Mouse (Mus musculus): ENCODE results near the gene Vmn1r42. TPM values are rescaled to one million over a fixed set of nuclear protein-coding genes. Genes with fewer than 3 reads are reported as not detected.
"Not testable (repeated sequence)": the region's sequence is repeated elsewhere in the genome, so short reads cannot be mapped to it uniquely, and the experiment has no call there.

The Vmn1r42 gene
- not detected in 2 replicates for polyA plus RNA-seq (2014; fragmentation: Nextera tagmentation; extraction: Ambion mirVana)

DNA sequence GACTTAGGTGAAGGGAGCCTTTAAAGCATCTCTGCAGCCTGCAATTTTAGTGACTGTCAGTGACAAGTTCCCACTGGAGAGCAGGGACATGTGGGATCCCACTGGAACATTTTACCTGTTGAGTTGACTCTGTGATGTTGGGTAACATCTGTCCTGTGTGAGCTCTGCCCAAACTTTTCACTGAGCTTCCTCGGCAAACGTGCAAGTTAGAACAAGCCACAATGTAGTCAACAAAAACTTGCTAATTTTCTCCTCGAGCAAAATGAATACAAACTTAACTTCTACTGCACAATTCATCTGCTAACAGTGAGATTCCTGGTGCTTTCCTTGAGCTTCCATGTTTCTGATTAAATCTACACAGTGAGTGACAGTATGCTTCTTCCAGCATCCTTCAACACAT is at the start of gene Vmn1r42, which contains the start of gene Vmn1r43:
Gene Vmn1r42 (minus strand): TSS at position 101 of the 400 bp plus-strand sequence.
Gene Vmn1r43 (minus strand): TSS at position 101 of the 400 bp plus-strand sequence.
- not testable (repeated sequence) for ATAC-seq (replicated peaks; ENCODE audit: low FRiP score); H3K9ac ChIP-seq (ENCODE audit: low read length)
- 83% methylated on average over 3 of the region's 3 CpGs for WGBS

DNA sequence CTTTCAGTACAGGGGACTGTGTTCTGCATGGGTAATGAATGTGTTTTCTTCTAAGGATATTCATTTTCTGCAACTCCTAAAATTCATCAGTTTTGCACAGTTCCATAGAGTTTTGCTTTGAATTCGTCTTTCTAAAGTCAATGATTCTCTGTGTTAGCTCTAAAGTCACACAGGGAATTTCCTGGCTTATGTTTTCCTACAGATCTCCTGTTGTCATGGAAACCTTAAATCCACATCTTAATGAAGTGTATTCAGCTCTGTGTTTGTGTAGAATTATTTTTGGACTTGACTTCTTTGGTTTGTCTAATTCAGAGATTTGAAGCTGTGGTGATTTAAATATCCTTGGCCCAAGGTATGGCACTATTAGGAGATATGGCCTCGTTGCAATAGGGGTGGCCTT is 7.6 kb upstream of the Vmn1r42 start:
- Histone ChIP-seq H3K9me3 (ENCODE audit: control insufficient read depth, low read length) (no peaks in the 10 kb centered on the region), H3K27ac (ENCODE audit: low read depth, low read length) (no peak overlapping the region), H3K4me2 (ENCODE audit: low read depth, low read length, severe bottlenecking) (no peak overlapping the region), H3K4me1 (replicated peaks; ENCODE audit: control insufficient read depth, insufficient read depth, low read length) (no peaks in the 10 kb centered on the region), H3K9ac (ENCODE audit: low read length) (no peak overlapping the region), H3K4me3 (ENCODE audit: low read depth, low read length) (no peak overlapping the region), H3K27me3 (ENCODE audit: control insufficient read depth, insufficient read depth, low read length) (no peaks in the 10 kb centered on the region), H3K36me3 (ENCODE audit: control insufficient read depth, insufficient read depth, low read length) (no peaks in the 10 kb centered on the region)
- DNase-seq (ENCODE audit: low spot score): no peak
- no peak for ATAC-seq (replicated peaks; ENCODE audit: low FRiP score)
- 63% methylated on average over 2 of the region's 2 CpGs for WGBS

More for the DNA sequence above, at the start of gene Vmn1r42, which contains the start of gene Vmn1r43:
- DNase-seq (ENCODE audit: low spot score); H3K4me1 ChIP-seq (replicated peaks; ENCODE audit: control insufficient read depth, insufficient read depth, low read length); H3K27ac ChIP-seq (ENCODE audit: low read depth, low read length); H3K36me3 ChIP-seq (ENCODE audit: control insufficient read depth, insufficient read depth, low read length); H3K9me3 ChIP-seq (ENCODE audit: control insufficient read depth, low read length); H3K4me3 ChIP-seq (ENCODE audit: low read depth, low read length); H3K4me2 ChIP-seq (ENCODE audit: low read depth, low read length, severe bottlenecking); H3K27me3 ChIP-seq (ENCODE audit: control insufficient read depth, insufficient read depth, low read length): not testable (repeated sequence)

DNA sequence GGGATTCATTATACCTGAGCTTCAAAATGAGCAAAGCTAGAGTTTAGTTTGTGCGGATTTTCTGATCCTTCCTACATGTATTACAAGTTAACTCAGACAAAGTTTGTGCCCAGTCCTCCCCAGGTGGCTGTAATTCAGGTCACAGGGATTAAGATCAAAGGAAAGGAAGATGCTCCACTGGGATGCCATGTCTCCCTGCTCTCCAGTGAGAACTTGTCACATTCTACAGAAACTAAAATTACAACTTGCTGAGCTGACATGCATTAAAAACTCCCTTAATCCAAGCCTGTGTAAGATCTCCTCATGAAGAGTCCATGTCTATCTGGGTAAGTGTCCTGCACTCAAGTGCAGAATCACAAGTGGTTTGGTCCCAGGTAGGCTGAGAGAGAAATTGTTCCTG is 7.1 kb upstream of the Vmn1r42 start, which contains the start of gene Vmn1r44:
Gene Vmn1r44 (plus strand): TSS at position 301 of the 400 bp plus-strand sequence.
- Histone ChIP-seq H3K4me3 (ENCODE audit: low read depth, low read length) (no peak within 1 kb of the TSS), H3K9me3 (ENCODE audit: control insufficient read depth, low read length) (no peaks in the 10 kb centered on the region), H3K4me1 (replicated peaks; ENCODE audit: control insufficient read depth, insufficient read depth, low read length) (no peaks in the 10 kb centered on the region), H3K27me3 (ENCODE audit: control insufficient read depth, insufficient read depth, low read length) (no peaks in the 10 kb centered on the region), H3K36me3 (ENCODE audit: control insufficient read depth, insufficient read depth, low read length) (no peaks in the 10 kb centered on the region), H3K27ac (ENCODE audit: low read depth, low read length) (no peak within 1 kb of the TSS), H3K4me2 (ENCODE audit: low read depth, low read length, severe bottlenecking) (no peak within 1 kb of the TSS), H3K9ac (ENCODE audit: low read length) (no peak within 1 kb of the TSS)
- DNase-seq (ENCODE audit: low spot score) (no peak), ATAC-seq (replicated peaks; ENCODE audit: low FRiP score) (no peak)
- 83% methylated on average over 1 of the region's 1 CpGs for WGBS

DNA sequence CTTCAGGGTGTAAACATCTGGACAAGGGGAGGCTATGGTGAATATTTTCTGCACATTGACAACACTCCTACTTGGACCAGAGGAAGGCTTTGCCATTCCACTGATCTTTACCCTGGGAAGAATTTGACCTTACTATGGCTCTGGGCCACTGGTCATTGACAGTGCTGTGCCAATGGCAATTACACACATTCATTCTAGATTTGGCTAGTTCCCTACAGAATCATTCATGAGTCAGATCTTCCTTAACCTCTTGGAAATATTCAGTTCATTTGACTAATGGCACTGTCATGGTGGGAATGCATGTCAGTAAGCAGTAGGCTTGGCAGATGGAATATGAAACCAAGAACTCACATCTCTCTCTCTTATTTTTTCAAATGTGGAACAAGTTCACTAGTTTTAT is 4.7 kb upstream of the Vmn1r42 start:
- Histone ChIP-seq H3K36me3 (ENCODE audit: control insufficient read depth, insufficient read depth, low read length) (no peaks in the 10 kb centered on the region), H3K9ac (ENCODE audit: low read length) (no peak overlapping the region), H3K4me2 (ENCODE audit: low read depth, low read length, severe bottlenecking) (no peak overlapping the region), H3K4me1 (replicated peaks; ENCODE audit: control insufficient read depth, insufficient read depth, low read length) (no peaks in the 10 kb centered on the region), H3K9me3 (ENCODE audit: control insufficient read depth, low read length) (no peaks in the 10 kb centered on the region), H3K27ac (ENCODE audit: low read depth, low read length) (no peak overlapping the region), H3K4me3 (ENCODE audit: low read depth, low read length) (no peak overlapping the region), H3K27me3 (ENCODE audit: control insufficient read depth, insufficient read depth, low read length) (no peaks in the 10 kb centered on the region)
- no peak for DNase-seq (ENCODE audit: low spot score)
- no peak for ATAC-seq (replicated peaks; ENCODE audit: low FRiP score)

DNA sequence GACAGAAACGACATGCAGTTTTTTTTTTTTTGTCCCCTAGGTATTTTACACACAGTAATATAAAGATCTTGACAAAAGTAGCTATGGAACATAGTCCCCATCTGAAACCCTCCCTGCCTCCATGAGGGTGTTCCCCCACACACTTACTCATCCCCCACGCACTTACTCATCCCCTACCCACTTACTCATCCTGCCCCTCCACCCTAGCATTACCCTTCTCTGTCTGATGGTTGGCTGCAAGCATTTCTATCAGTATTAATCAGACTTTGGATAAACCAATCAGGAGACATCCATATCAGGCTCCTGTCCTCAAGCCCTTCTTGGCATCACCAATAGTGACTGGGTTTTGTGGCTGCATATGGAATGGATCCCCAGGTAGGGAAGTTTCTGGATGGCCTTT is 750 bp upstream of the Vmn1r42 start:
- WGBS: 75% methylated on average over 2 of the region's 2 CpGs
- Histone ChIP-seq H3K27me3 (ENCODE audit: control insufficient read depth, insufficient read depth, low read length) (no peaks in the 10 kb centered on the region), H3K27ac (ENCODE audit: low read depth, low read length) (no peak overlapping the region), H3K9ac (ENCODE audit: low read length) (no peak overlapping the region), H3K4me1 (replicated peaks; ENCODE audit: control insufficient read depth, insufficient read depth, low read length) (no peaks in the 10 kb centered on the region), H3K4me2 (ENCODE audit: low read depth, low read length, severe bottlenecking) (no peak overlapping the region), H3K4me3 (ENCODE audit: low read depth, low read length) (no peak overlapping the region), H3K36me3 (ENCODE audit: control insufficient read depth, insufficient read depth, low read length) (no peaks in the 10 kb centered on the region), H3K9me3 (ENCODE audit: control insufficient read depth, low read length) (no peaks in the 10 kb centered on the region)
- DNase-seq (ENCODE audit: low spot score): no peak
- ATAC-seq (replicated peaks; ENCODE audit: low FRiP score): no peak

DNA sequence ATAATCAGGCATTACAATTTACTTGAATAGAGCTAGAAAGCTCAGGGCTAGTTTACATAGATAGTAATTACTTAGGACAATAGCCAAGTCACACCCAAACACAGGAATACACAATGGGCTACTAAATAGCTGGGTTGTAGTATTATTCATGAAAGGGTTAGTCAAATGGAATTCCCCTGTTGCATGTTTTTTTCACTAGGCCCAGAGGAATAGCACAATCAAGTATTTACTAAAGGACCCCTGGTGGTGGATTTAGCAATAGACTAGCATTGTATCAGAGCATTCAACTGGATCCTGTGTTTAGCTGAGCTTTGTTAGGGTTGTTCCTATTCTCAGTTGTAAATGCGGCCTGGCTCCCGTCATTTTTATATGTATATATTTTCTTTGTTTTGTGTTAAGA is 8.2 kb downstream of the Vmn1r42 start:
- DNase-seq (ENCODE audit: low spot score) (no peak), ATAC-seq (replicated peaks; ENCODE audit: low FRiP score) (no peak)
- Histone ChIP-seq H3K9me3 (ENCODE audit: control insufficient read depth, low read length) (peaks cover 6% of the 10 kb centered on the region; the same call in 1 of the 2 replicates), H3K36me3 (ENCODE audit: control insufficient read depth, insufficient read depth, low read length) (no peaks in the 10 kb centered on the region), H3K4me2 (ENCODE audit: low read depth, low read length, severe bottlenecking) (no peak overlapping the region), H3K4me1 (replicated peaks; ENCODE audit: control insufficient read depth, insufficient read depth, low read length) (no peaks in the 10 kb centered on the region), H3K27me3 (ENCODE audit: control insufficient read depth, insufficient read depth, low read length) (no peaks in the 10 kb centered on the region), H3K27ac (ENCODE audit: low read depth, low read length) (no peak overlapping the region), H3K9ac (ENCODE audit: low read length) (no peak overlapping the region), H3K4me3 (ENCODE audit: low read depth, low read length) (no peak overlapping the region)
- 76% methylated on average over 2 of the region's 2 CpGs for whole genome bisulfite sequencing

DNA sequence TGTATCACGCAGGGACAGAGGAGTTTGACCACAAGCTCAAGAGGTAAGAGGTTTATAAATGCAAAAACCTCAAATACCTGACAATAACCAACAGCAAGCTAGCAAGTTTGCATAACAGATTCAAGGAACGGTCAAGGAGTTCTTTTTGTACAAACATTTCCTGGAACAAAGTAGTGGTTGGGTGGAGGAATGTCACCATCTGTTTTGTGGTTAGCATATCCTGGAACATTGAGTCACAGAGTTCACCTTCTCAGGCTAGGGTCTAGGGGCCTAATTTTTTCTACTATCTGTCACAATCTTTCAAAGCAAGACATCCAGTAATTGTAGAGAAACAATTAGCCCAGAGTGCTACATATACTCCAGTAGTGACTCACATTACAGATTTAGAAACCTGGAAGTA is 8.9 kb downstream of the Vmn1r42 start:
- Histone ChIP-seq H3K36me3 (ENCODE audit: control insufficient read depth, insufficient read depth, low read length) (no peaks in the 10 kb centered on the region), H3K9me3 (ENCODE audit: control insufficient read depth, low read length) (peaks cover 6% of the 10 kb centered on the region; the same call in 1 of the 2 replicates), H3K4me1 (replicated peaks; ENCODE audit: control insufficient read depth, insufficient read depth, low read length) (no peaks in the 10 kb centered on the region), H3K27me3 (ENCODE audit: control insufficient read depth, insufficient read depth, low read length) (no peaks in the 10 kb centered on the region), H3K27ac (ENCODE audit: low read depth, low read length) (no peak overlapping the region), H3K4me3 (ENCODE audit: low read depth, low read length) (no peak overlapping the region), H3K4me2 (ENCODE audit: low read depth, low read length, severe bottlenecking) (no peak overlapping the region), H3K9ac (ENCODE audit: low read length) (no peak overlapping the region)
- DNase-seq (ENCODE audit: low spot score): no peak
- WGBS: 92% methylated on average over 2 of the region's 2 CpGs
- ATAC-seq (replicated peaks; ENCODE audit: low FRiP score): no peak

DNA sequence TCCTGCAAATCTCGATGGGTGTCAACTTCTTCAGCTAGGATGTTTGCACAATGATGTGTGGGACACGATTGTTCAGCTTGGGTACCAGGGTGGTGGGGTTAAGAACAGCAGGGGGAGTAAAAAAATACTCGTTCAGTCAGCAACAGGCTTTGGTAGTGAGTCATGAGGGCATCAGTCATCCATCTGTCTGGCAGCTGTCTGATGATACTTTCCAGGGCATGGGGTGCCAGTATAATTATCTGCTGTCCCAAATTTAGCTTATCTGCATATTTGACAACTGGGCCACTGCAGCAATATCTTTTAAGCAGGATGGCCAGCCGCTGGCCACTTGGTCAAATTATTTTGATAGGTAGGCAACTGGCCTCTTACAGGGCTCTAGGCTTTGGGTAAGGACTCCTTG is 12.4 kb downstream of the Vmn1r42 start:
- no peak for DNase-seq (ENCODE audit: low spot score)
- Histone ChIP-seq H3K27me3 (ENCODE audit: control insufficient read depth, insufficient read depth, low read length) (no peaks in the 10 kb centered on the region), H3K9ac (ENCODE audit: low read length) (no peak overlapping the region), H3K36me3 (ENCODE audit: control insufficient read depth, insufficient read depth, low read length) (no peaks in the 10 kb centered on the region), H3K27ac (ENCODE audit: low read depth, low read length) (no peak overlapping the region), H3K4me1 (replicated peaks; ENCODE audit: control insufficient read depth, insufficient read depth, low read length) (no peaks in the 10 kb centered on the region), H3K4me3 (ENCODE audit: low read depth, low read length) (no peak overlapping the region), H3K9me3 (ENCODE audit: control insufficient read depth, low read length) (peaks cover 11% of the 10 kb centered on the region; the same call in 1 of the 2 replicates), H3K4me2 (ENCODE audit: low read depth, low read length, severe bottlenecking) (no peak overlapping the region)
- no peak for ATAC-seq (replicated peaks; ENCODE audit: low FRiP score)
- 78% methylated on average over 4 of the region's 4 CpGs for WGBS

DNA sequence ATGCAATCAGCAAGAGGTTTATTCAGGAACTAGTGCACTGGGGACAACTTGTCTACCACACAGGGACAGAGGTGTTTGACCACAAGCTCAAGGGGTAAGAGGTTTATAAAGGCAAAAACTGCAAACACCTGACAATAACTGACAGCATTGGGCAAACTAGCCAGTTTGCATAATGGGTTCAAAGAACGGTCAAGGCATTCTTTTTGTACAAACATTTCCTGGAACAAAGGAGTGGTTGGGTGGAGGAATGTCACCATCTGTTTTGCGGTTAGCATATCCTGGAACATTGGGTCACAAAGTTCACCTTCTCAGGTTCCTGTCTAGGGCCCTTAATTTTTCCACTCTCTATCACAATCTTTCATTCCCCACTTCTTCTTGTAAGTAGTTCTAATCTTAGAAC is 16.4 kb downstream of the Vmn1r42 start:
- ATAC-seq (replicated peaks; ENCODE audit: low FRiP score) (no peak), DNase-seq (ENCODE audit: low spot score) (no peak)
- Histone ChIP-seq H3K4me2 (ENCODE audit: low read depth, low read length, severe bottlenecking) (no peak overlapping the region), H3K4me1 (replicated peaks; ENCODE audit: control insufficient read depth, insufficient read depth, low read length) (no peaks in the 10 kb centered on the region), H3K9ac (ENCODE audit: low read length) (no peak overlapping the region), H3K27me3 (ENCODE audit: control insufficient read depth, insufficient read depth, low read length) (no peaks in the 10 kb centered on the region), H3K9me3 (ENCODE audit: control insufficient read depth, low read length) (peaks cover 5% of the 10 kb centered on the region; the same call in 1 of the 2 replicates), H3K27ac (ENCODE audit: low read depth, low read length) (no peak overlapping the region), H3K36me3 (ENCODE audit: control insufficient read depth, insufficient read depth, low read length) (no peaks in the 10 kb centered on the region), H3K4me3 (ENCODE audit: low read depth, low read length) (no peak overlapping the region)
- WGBS: 91% methylated on average over 2 of the region's 2 CpGs

Data from forebrain, embryonic 11.5 days (tissue).